Mouse (Mus musculus) induced T-regulatory cell, adult 2 months (primary cell): ENCODE results near the gene Mical2.
A peak's percentile ranks its signal among the peaks of the same experiment; 100 is the strongest.

Experiments used
- DNase-seq: peaks from one replicate; pipeline ENCODE4 v3.0.0-alpha.2; 2012; ENCODE audit warnings: low read depth

Mical2 gene

DNA sequence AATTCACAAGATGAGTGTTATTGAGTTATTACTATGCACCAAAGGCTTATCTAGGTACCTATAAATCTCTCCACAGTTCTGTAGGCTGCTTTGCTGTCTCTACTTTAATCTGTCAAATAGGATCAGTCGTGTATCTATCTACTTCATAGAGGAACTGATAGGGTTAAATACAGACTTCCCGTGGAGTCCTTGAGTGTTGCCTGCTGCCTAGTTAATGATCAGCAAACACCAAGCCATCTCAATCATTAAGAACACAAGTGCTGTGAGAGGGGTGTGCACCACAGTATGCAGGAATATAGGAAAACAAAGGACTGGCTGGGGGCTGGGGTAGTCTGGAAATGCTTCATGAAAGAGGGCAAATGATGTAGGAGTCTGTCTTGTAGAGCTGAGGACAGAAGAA lies 50.2 kb downstream of the Mical2 start:
- no peak for DNase-seq

DNA sequence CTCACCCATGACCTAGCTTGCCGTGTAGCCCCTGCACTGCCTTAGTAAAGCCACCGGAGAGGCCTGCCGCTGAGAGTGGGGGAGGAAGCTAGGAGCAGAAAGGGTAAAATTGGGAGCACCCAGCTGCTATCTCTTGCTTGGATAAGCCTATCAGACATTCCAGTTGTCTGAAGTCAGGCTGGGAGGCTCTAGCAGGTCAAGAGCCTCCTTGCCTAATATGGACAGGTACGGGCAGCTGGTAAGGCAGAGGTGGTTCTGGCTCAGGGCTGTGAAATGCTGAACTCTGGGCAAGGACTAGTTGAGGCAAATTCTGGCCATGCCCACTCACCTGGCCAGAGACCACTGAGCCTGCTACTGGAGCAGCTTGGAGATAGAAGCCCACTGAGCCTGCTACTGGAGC lies 51.2 kb downstream of the Mical2 start:
- no peak for DNase-seq

- no peak for DNase-seq
Measured at GRCm38 (mm10) chr7:112278648-112279047, 53.0 kb downstream of the Mical2 start.

DNA sequence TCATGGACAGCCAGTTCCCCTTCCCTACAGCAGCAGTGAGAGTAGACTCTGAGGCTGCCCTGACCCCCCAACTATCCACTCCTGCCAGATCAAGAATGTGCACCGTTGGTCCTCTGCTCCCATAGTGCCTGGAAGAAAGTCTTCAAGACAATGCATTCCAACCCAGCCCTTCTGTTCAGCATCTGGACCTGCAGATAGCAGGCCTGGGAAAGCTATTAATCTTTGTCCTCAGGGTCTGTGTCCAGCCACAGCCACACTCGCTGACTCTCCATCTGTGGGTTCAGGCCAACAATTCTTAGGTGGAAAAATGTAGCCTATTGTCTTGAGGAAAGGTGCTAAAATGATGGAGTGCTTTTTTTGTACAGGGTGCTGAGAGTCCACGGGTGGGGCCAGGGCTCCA lies 54.8 kb downstream of the Mical2 start:
- no peak for DNase-seq

- no peak for DNase-seq
Measured at GRCm38 (mm10) chr7:112283606-112284310, 58.1 kb downstream of the Mical2 start.

- DNase-seq = no peak
Measured at GRCm38 (mm10) chr7:112285573-112285972, 59.9 kb downstream of the Mical2 start.

GRCm38 (mm10) chr7:112288352-112289107 lies 62.9 kb downstream of the Mical2 start:
- no peak for DNase-seq

DNA sequence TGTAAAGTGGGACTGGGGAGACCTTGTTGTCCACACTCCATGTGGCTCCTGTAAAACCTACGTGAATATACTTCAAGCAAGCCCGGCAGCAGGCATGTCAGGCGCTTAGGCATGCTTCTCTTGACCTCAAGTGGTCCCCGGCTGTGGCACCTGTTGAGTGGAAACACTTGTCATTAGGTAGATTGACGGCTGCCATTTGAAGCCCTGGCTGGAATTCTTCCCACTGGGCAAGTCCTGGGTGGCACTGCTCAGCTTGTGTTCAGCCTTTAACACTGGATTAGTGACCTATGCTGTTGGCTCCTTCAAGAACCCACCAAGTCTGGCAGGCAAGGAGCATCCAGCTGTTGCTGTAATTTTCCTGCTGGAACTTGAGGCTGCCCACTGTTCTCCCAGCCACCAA lies 63.9 kb downstream of the Mical2 start:
- DNase-seq = no peak

DNA sequence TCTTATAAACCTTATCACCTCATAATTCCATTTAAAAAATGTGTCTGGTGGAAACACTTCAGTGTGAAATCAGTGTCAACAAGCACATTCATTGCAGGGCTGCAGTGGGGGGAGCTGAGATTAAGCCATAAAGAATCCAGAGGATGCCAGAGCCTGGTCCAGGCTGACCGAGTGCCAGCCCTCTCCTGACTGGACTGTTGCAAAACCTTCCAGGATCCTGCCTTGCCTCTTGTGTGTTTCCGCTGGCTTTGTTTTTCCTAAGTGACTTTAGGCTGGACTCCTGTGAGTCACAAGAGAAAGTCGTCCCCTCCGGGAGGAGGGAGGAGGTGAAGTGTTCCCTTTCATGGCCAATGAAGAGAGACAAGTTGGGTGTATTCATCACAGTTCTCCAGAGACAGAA lies 64.3 kb downstream of the Mical2 start:
- no peak for DNase-seq

DNA sequence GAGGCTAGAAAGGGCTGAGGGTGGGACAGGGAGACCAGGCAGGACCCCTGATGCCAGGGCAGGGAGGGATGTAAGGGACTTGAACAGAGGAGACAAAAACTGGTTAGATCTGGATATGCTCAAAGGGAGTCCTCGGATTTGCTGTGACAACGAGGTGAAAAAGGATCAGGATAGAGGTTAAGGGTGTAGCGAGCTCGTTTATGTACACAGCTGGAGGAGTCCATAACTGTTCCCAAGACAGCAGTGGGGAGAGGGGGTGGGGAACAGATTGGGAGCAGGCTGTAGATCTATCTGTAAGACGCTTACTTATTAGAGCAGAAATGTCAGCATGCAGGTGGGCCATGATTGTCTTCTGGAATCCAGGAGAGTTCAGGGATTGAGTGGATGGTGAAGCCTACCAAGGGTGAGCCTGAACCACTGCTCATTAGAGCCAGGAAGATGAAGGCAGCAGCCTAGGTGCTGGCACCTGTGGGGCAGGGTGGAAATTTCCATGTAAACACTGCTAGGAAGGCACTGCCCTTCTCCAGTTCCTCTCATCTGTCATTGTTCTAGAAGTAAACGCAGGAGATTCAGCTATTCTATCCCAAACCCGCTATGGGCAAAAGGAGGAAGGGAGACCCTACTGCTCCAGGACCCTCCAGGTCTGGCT lies 67.9 kb downstream of the Mical2 start:
- DNase-seq = no peak

DNA sequence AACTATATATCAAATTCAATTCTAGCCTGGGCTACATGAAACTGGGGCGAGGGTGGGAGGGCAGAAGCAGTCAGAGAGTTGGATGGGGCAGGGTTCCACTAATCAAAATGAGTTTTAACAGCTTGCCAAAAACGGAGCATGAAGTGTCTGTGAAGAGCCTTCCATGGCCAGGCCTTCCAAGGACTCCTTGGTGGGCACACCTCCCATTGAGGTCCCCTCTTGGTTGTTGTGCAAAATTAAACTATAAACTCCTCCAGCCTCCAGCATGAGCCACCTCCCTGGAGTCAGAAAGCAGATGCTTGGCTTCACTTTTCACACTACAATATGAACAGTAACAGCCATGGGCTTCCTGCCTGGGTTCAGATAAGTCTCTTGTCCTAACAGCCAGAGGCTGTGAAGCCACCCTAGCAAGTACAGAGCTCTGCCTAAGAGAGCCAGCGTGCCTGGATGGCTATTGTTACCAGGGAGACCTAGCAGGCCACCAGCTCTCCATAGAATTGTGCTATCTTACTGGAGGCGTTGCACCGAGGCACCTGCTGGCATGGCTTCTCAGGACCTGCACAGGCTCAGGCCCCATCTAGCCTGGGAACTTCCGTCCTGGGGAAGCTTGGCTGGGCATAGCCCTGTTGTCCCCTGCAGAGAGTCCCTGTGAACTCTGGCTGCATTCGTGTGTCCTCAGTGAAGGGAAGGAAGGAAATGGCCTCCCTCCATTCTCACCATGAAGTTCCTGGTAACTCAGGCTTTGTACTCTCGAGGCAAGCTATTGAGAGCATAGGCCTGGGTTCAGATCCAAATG lies 70.0 kb downstream of the Mical2 start:
- DNase-seq = no peak

- no peak for DNase-seq
Measured at GRCm38 (mm10) chr7:112298032-112298431, 72.4 kb downstream of the Mical2 start.

- no peak for DNase-seq
Measured at GRCm38 (mm10) chr7:112298871-112299422, 73.3 kb downstream of the Mical2 start.

DNA sequence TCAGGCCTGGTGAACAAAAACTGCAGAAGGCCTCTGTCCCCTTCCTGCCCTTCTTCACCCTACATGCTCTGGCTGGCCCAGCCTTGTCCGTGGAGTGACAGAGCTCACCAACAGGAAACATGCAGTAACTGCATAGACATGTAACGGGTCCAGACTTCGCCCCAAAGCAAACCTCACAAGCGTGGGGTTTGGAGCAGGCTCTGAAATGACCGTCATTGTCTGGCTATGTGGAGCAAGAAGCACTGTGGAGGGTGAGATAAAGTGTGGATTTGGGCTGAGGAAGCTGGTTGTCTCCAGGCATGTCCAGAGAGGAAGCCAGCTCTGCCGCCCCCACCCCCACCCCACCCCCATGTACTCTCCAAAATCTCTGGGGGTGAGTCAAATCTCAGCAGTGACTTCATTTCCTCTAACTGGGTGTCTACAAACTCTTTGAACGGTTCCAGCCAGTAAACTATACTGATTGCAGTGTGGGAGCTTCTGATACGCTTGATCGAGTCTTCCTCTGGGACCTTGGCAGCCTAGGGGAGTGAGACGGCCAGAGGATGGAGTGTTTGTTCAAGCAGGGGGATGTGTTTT lies 74.0 kb downstream of the Mical2 start:
- DNase-seq = peak; percentile 14

GRCm38 (mm10) chr7:112300141-112300540 lies 74.5 kb downstream of the Mical2 start:
- no peak for DNase-seq

DNA sequence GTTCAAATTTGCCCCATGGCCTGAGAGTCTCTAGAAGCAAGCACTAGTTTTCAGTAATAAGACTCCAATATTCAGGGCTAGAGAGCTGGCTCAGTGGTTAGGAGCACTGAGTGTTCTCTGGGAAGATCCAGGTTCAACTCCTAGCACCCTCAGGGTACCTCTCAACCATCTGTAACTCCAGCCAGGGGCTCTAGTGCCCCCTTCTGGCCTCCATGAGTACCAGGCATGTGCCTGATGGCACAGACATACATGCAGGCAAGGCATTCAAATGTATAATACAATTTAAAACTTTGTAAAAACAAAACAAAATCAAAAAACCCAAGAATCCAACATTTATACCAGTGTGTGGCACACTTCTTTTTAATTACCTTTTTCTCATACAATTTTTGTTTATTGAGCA lies 75.4 kb downstream of the Mical2 start:
- DNase-seq = peak; percentile 16

GRCm38 (mm10) chr7:112304382-112304781 lies 78.7 kb downstream of the Mical2 start:
- no peak for DNase-seq

GRCm38 (mm10) chr7:112309289-112310016 lies 83.8 kb downstream of the Mical2 start:
- DNase-seq = no peak

DNA sequence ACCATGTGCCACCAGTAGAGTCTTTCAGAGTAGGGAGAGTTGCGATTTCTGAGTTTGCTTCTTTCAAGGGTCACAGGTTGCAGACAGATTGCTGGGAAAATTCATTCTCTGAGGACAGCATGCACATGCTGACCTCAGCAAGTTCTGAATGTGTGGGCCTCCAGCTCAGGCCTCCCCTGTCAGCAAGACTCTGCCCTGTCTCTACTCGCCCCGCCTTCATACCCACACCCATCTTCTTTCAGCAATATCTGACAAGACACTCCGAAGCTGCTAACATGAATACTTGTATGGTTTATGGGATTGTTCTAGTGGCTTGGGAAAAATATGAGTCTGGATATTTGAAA lies 84.3 kb downstream of the Mical2 start:
- DNase-seq = no peak

DNA sequence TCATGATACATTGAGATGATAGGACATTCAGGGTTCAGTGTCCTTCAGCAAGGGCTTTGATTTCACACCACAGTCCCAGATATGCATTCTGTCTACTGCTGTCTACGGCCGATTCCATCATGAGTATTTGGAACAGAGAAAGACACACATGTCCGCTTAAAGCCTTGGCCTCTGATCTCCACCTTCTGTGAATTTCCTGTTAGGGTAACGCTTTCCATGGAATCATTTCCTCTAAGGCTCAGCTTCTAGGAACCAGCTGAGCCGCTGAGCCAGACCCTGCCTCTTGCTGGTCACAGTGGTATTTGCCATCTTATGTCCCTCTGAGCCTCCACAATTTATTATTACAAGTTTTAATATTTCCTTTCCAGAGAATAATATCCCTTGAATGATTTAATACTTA lies 87.6 kb downstream of the Mical2 start:
- no peak for DNase-seq

DNA sequence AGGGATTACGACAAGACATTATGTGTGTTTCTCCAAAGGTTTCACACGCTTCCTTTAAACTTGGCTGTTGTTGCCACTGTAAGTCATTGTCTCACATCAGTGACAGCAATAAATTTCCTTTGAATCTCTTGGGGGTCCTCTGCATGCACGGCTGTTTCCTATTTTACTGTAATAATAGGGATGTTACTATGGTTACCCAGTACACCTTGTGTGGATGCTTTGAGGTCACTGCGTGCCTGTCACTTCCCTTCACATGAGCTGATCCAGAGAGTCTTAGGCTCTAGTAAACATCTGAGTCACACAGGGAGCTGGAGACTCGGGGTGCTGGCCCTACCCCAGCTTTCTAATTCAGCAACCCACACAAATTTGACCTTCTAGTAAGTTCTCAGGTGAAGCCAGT lies 88.0 kb downstream of the Mical2 start:
- DNase-seq = no peak
